Mouse (Mus musculus) cerebellum, adult 2 months (tissue): ENCODE results near the gene Gas2l3.

Source experiments
- CTCF ChIP-seq: fragments of 200-500 bp; IDR thresholded peaks from 2 replicates; pipeline ENCODE4 v1.5.1; 2011; ENCODE audit warnings: low read depth, mild to moderate bottlenecking, control low read depth, low read length, moderate library complexity, borderline replicate concordance; ENCODE audit not compliant: insufficient read depth
- POLR2A ChIP-seq: fragments of 200-500 bp; IDR thresholded peaks from 2 replicates; pipeline ENCODE4 v1.6.1; 2011; ENCODE audit warnings: low read length, control low read depth, borderline replicate concordance; ENCODE audit not compliant: insufficient read depth

GRCm38 (mm10) chr10:89377750-89378149 lies 66.0 kb downstream of the Gas2l3 start:
- TF ChIP-seq CTCF (no peak), POLR2A (no peak)
